Mouse (Mus musculus) testis, adult 2 months (tissue): ENCODE measurements around the gene Stat1.

ENCODE experiments used
- CTCF ChIP-seq: fragments of 200-500 bp; IDR thresholded peaks from 2 replicates; pipeline ENCODE4 v1.5.1; 2012; ENCODE audit warnings: low read depth, mild to moderate bottlenecking, inconsistent platforms, low read length, moderate library complexity; ENCODE audit not compliant: control insufficient read depth, insufficient read depth, insufficient replicate concordance
- POLR2A ChIP-seq: fragments of 200-500 bp; IDR thresholded peaks from 2 replicates; pipeline ENCODE4 v1.6.1; 2012; ENCODE audit warnings: low read depth, mild to moderate bottlenecking, inconsistent platforms, low read length, moderate library complexity; ENCODE audit not compliant: control insufficient read depth

DNA sequence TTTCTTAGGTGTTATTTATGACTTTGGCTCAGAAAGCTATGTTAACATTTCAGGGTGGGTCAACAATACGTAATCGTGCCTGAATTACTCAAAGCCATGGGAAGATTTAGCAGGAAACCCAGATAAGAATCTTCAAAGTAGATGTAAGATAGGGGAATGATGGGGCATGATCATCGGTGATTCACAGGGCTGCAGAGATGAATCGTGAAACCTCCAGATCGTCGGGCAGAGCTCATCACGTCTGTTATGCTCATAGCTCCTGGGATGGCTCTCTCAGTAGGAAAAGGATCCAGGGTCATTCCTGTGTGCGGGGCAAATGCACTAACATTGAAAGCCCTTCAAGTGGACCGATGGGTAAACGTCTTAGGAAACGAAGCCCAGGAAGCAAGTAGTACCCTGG, 12.0 kb upstream of the Stat1 start:
- no peak for TF ChIP-seq CTCF
- TF ChIP-seq POLR2A, result no peak
